Mouse (Mus musculus): ENCODE data around the gene Il1r1.

DNA sequence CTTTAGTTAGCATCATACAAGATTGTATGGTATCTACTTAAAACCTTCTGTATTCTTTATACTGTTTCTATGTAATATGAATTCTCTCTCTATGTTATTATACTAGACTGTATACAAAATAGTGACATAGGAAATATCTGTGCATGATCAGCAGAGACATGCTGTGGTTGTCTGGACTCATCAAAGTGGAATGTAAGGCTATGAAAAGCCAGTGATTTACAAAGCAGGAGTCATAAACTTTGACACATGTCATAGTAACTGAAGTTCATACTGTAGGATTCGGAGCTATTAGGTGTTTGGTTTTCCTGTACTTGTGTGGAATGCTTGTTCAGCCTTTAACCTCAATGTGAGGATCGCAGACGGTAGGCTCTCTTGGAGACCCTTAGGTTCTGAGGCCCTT is 8.7 kb downstream of the Il1r1 start:
- no peak for TF ChIP-seq CTCF (IDR thresholded peaks at IDR 0.05; ENCODE audit: control insufficient read depth, insufficient read depth, insufficient replicate concordance, low read depth, low read length)
- TF ChIP-seq POLR2A (IDR thresholded peaks at IDR 0.05; ENCODE audit: control insufficient read depth, low read depth, low read length): no peak
